ENCODE assay signal across 21 mouse cellular contexts in genomic region chr17:71221383-71221782, GRCm38 (mm10). TPM values are rescaled to one million over a fixed set of nuclear protein-coding genes. Genes with fewer than 3 reads are reported as not detected.
DNase-seq lines count a peak whose midpoint lies in the region; ATAC-seq lines count a peak whose summit lies in the region.
"Had no signal": no experiment of that assay in that cellular context is flagged by ENCODE, and none has a peak within 500 bp of the region (broad histone marks: within the 10 kb centered on the region; RNA-seq: fewer than 3 reads in every experiment).

No protein-coding gene starts in this region.

- peaks cover 51% of the 10 kb centered on the region for H3K4me1 ChIP-seq in heart, embryonic 12.5 days (replicated peaks)
- peaks cover 66% of the 10 kb centered on the region for H3K4me1 ChIP-seq in liver, embryonic 13.5 days (replicated peaks)
- peaks cover 47% of the 10 kb centered on the region for H3K4me1 ChIP-seq in liver, embryonic 12.5 days
- H3K4me1 ChIP-seq in forebrain, embryonic 14.5 days (ENCODE audit: control insufficient read depth, insufficient read depth, low read length) = no peaks in the 10 kb centered on the region
- H3K4me1 ChIP-seq: embryonic facial prominence, embryonic 12.5 days; hindbrain, embryonic 15.5 days; intestine, embryonic 15.5 days had no signal

- peak overlapping the region; percentile 84 for H3K27ac ChIP-seq in heart, embryonic 12.5 days (ENCODE audit: poor library complexity, severe bottlenecking)
- H3K27ac ChIP-seq in liver, embryonic 13.5 days = 0 out of 2 replicates have a peak overlapping the region, but pooled peaks have one; percentile 20
- no peak overlapping the region for H3K27ac ChIP-seq in liver, embryonic 12.5 days
- H3K27ac ChIP-seq in forebrain, embryonic 14.5 days (ENCODE audit: low read depth, low read length) = no peak overlapping the region
- H3K27ac ChIP-seq: embryonic facial prominence, embryonic 12.5 days; hindbrain, embryonic 15.5 days; intestine, embryonic 15.5 days; liver, embryonic 14.5 days; stomach, postnatal 0 days had no signal

- no peak overlapping the region; the same call in 1 of the 2 replicates for H3K9ac ChIP-seq in heart, embryonic 12.5 days
- no peak overlapping the region for H3K9ac ChIP-seq in liver, embryonic 13.5 days
- H3K9ac ChIP-seq in liver, embryonic 12.5 days = no peak overlapping the region
- no peak overlapping the region for H3K9ac ChIP-seq in forebrain, embryonic 14.5 days (ENCODE audit: low read length)
- H3K9ac ChIP-seq: embryonic facial prominence, embryonic 12.5 days; hindbrain, embryonic 15.5 days; intestine, embryonic 15.5 days; liver, embryonic 14.5 days had no signal

- H3K4me2 ChIP-seq in heart, embryonic 12.5 days = peak overlapping the region; percentile 34; the same call in 1 of the 2 replicates
- H3K4me2 ChIP-seq in liver, embryonic 13.5 days = no peak overlapping the region
- H3K4me2 ChIP-seq in liver, embryonic 12.5 days = no peak overlapping the region
- H3K4me2 ChIP-seq in forebrain, embryonic 14.5 days (ENCODE audit: low read length) = no peak overlapping the region
- H3K4me2 ChIP-seq: embryonic facial prominence, embryonic 12.5 days; hindbrain, embryonic 15.5 days; intestine, embryonic 15.5 days had no signal

- no peak overlapping the region for H3K4me3 ChIP-seq in heart, embryonic 12.5 days
- H3K4me3 ChIP-seq in liver, embryonic 13.5 days (replicated peaks) = no peak overlapping the region
- H3K4me3 ChIP-seq in liver, embryonic 12.5 days = no peak overlapping the region
- H3K4me3 ChIP-seq in forebrain, embryonic 14.5 days (ENCODE audit: low read depth, low read length) = no peak overlapping the region
- H3K4me3 ChIP-seq: embryonic facial prominence, embryonic 12.5 days; erythroblast, embryonic 14.5 days; hindbrain, embryonic 15.5 days; intestine, embryonic 15.5 days had no signal

- peaks cover 19% of the 10 kb centered on the region for H3K36me3 ChIP-seq in heart, embryonic 12.5 days
- H3K36me3 ChIP-seq in liver, embryonic 13.5 days = peaks cover 84% of the 10 kb centered on the region
- H3K36me3 ChIP-seq in liver, embryonic 12.5 days = peaks cover 89% of the 10 kb centered on the region
- peaks cover 9% of the 10 kb centered on the region; the same call in 1 of the 2 replicates for H3K36me3 ChIP-seq in forebrain, embryonic 14.5 days (ENCODE audit: control insufficient read depth, insufficient read depth, low read length)
- H3K36me3 ChIP-seq: intestine, embryonic 15.5 days had no signal

- DNase-seq in heart, adult 18-20 months = no peak
- no peak for DNase-seq in liver, embryonic 13.5 days
- DNase-seq in NIH3T3 (ENCODE audit: low read depth) = peak; percentile 52
- DNase-seq in forebrain, embryonic 14.5 days (ENCODE audit: low spot score) = no peak
- no peak for DNase-seq in thymus, postnatal 10 days (ENCODE audit: low spot score in 2 of 2)
- DNase-seq: adrenal gland, adult 8-10 months; cerebellum, adult 9-11 months; kidney, adult 9 months; kidney, postnatal 25 days; left cerebral cortex, postnatal 4 days; right cerebral cortex, postnatal 4 days had no signal

- no peaks in the 10 kb centered on the region for H3K27me3 ChIP-seq in heart, embryonic 12.5 days (replicated peaks)
- no peaks in the 10 kb centered on the region for H3K27me3 ChIP-seq in liver, embryonic 13.5 days
- H3K27me3 ChIP-seq in liver, embryonic 12.5 days (replicated peaks) = no peaks in the 10 kb centered on the region
- H3K27me3 ChIP-seq in forebrain, embryonic 14.5 days (replicated peaks; ENCODE audit: control insufficient read depth, insufficient read depth, low read length) = no peaks in the 10 kb centered on the region
- H3K27me3 ChIP-seq: embryonic facial prominence, embryonic 12.5 days; hindbrain, embryonic 15.5 days; intestine, embryonic 15.5 days had no signal

- no peaks in the 10 kb centered on the region for H3K9me3 ChIP-seq in heart, embryonic 12.5 days (replicated peaks)
- no peaks in the 10 kb centered on the region for H3K9me3 ChIP-seq in liver, embryonic 13.5 days (replicated peaks)
- H3K9me3 ChIP-seq in liver, embryonic 12.5 days (replicated peaks) = 0 out of 2 replicates have a peak, but pooled peaks cover 5% of the 10 kb centered on the region
- no peaks in the 10 kb centered on the region for H3K9me3 ChIP-seq in forebrain, embryonic 14.5 days (replicated peaks; ENCODE audit: control insufficient read depth, low read length)
- H3K9me3 ChIP-seq: embryonic facial prominence, embryonic 12.5 days; hindbrain, embryonic 15.5 days; intestine, embryonic 15.5 days had no signal

- 73% methylated on average over 3 of the region's 3 CpGs for WGBS in heart, embryonic 12.5 days
- 80% methylated on average over 3 of the region's 3 CpGs for WGBS in liver, embryonic 13.5 days (ENCODE audit: insufficient replicate concordance)
- WGBS in liver, embryonic 12.5 days (ENCODE audit: insufficient replicate concordance) = 78% methylated on average over 3 of the region's 3 CpGs
- WGBS in forebrain, embryonic 14.5 days = 93% methylated on average over 3 of the region's 3 CpGs

- peak; percentile 51; the same call in 1 of the 2 replicates for ATAC-seq in heart, embryonic 12.5 days (ENCODE audit: insufficient number of reproducible peaks, low FRiP score)
- ATAC-seq in liver, embryonic 13.5 days (ENCODE audit: low read depth) = no peak
- no peak for ATAC-seq in liver, embryonic 12.5 days
- peak; percentile 13; the same call in 1 of the 2 replicates for ATAC-seq in megakaryocyte progenitor cell, adult 5-6 weeks (replicated peaks; ENCODE audit: poor library complexity)
- ATAC-seq in forebrain, embryonic 14.5 days = no peak
- ATAC-seq: forebrain, embryonic 16.5 days; intestine, embryonic 15.5 days had no signal

RNA-seq across cellular contexts. Expression of gene Lpin2, which starts 39.0 kb away (rescaled TPM):
- polyA plus RNA-seq in heart, embryonic 12.5 days (2016; fragmentation: Nextera tagmentation; extraction: Ambion mirVana) = 22.1 and 23.8 TPM in 2 replicates
- total RNA-seq in heart, adult 18-20 months (2021) = 10 to 100 TPM; 14.6 to 19.1 TPM
- 38.0 and 43.2 TPM in 2 replicates for polyA plus RNA-seq in liver, embryonic 13.5 days (2015; fragmentation: Nextera tagmentation; extraction: Ambion mirVana)
- polyA plus RNA-seq in liver, embryonic 12.5 days (2016; fragmentation: Nextera tagmentation; extraction: Ambion mirVana) = 40.1 and 42.5 TPM in 2 replicates
- 18.9 and 26.4 TPM in 2 replicates for total RNA-seq in megakaryocyte progenitor cell, adult 5-6 weeks (2015)
- 26.1 and 47.3 TPM in 2 replicates for total RNA-seq in megakaryocyte progenitor cell, adult 5-6 weeks (2017)
- 29.8 and 36.7 TPM in 2 replicates for polyA plus RNA-seq in forebrain, embryonic 14.5 days (2014; fragmentation: Nextera tagmentation; extraction: Ambion mirVana)

Comparison
In these comparisons a context has a peak if more than half of its experiments do, and no peak if none do; other contexts are left out.
1. H3K27ac ChIP-seq: peak in heart, embryonic 12.5 days (single experiment) and liver, embryonic 13.5 days (single experiment); none in liver, embryonic 12.5 days (single experiment) and forebrain, embryonic 14.5 days (single experiment).
2. ATAC-seq: peak in heart, embryonic 12.5 days (single experiment) and megakaryocyte progenitor cell, adult 5-6 weeks (single experiment); none in liver, embryonic 13.5 days (single experiment), liver, embryonic 12.5 days (single experiment) and forebrain, embryonic 14.5 days (single experiment).